Mouse (Mus musculus): ENCODE measurements around the gene Tesk1. TPM values are rescaled to one million over a fixed set of nuclear protein-coding genes. Genes with fewer than 3 reads are reported as not detected.

Tesk1 gene
- total and polyA plus RNA-seq, 3 experiments: 1.9 to 6.0 (median 4.5) TPM

GRCm38 (mm10) chr4:43395147-43395546, 46.6 kb upstream of the Tesk1 start:
- TF ChIP-seq ZNF384 (IDR thresholded peaks at IDR 0.05; ENCODE audit: low read depth, low read length) (no peak), MAFK (IDR thresholded peaks at IDR 0.05; ENCODE audit: insufficient replicate concordance, low read length) (no peak)
- Histone ChIP-seq H3K4me3 (replicated peaks in 1 of 3; ENCODE audit: low read depth in 2 of 3, low read length in 2 of 3, poor library complexity in 1 of 3) (no peak overlapping the region), H3K27ac (ENCODE audit: insufficient read depth, low read depth) (no peak overlapping the region), H3K9me3 (replicated peaks; ENCODE audit: low read length) (no peaks in the 10 kb centered on the region), H3K4me1 (ENCODE audit: control insufficient read depth in 1 of 2, insufficient read depth in 2 of 2) (peaks cover under 1 to 4% of the 10 kb centered on the region in 2 experiments; a peak in 1 of 4 replicates), H3K36me3 (replicated peaks in 1 of 2; ENCODE audit: control insufficient read depth in 1 of 2, insufficient read depth in 1 of 2, low read length in 1 of 2) (no peaks in the 10 kb centered on the region), H3K4me2 (ENCODE audit: insufficient read depth, low read depth, poor library complexity, severe bottlenecking) (no peak overlapping the region), H3K79me2 (replicated peaks; ENCODE audit: control insufficient read depth, extremely low read depth, insufficient read depth, poor library complexity, severe bottlenecking) (no peaks in the 10 kb centered on the region), H3K27me3 (replicated peaks) (peaks cover 20% of the 10 kb centered on the region), H3K9ac (ENCODE audit: insufficient read depth, low read depth) (no peak overlapping the region)
- dilution Hi-C loops (cut with MboI; ENCODE audit: extremely low pct_ligation_motif_present, extremely low pct_unique_long_range_greater_than_20kb, low sequenced_read_pairs) (no loop called here), in situ Hi-C loops (cut with MboI; ENCODE audit: low pct_ligation_motif_present, low pct_unique_long_range_greater_than_20kb, low sequenced_read_pairs) (no loop called here)
- no peak for DNase-seq (ENCODE audit: extremely low read depth)

DNA sequence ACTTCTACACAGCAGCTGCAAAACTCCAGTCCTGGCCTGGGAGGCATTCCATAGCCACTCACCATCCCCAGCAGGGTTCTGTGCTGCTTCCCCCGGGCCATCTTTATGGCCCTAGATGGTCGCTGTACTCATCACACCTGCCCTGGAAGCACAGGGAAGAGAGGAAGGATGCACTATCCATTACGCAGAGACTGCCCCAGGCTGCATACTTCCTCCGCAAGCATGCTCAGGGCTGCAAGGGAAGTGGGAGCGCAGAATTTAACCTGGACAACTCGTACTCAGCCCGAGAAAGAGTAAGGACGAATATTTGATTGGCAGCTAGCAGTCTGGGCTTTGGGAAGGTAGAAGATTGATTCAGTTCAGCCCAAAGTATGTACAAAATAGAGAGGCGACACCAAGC, 45.9 kb upstream of the Tesk1 start:
- H3K4me1 ChIP-seq (ENCODE audit: control insufficient read depth in 1 of 2, insufficient read depth in 2 of 2): peaks cover 0 to 4% of the 10 kb centered on the region in 2 experiments; a peak in 1 of 4 replicates
- no peaks in the 10 kb centered on the region for H3K9me3 ChIP-seq (replicated peaks; ENCODE audit: low read length)
- no peak overlapping the region for H3K27ac ChIP-seq (ENCODE audit: insufficient read depth, low read depth)
- dilution Hi-C loops (cut with MboI; ENCODE audit: extremely low pct_ligation_motif_present, extremely low pct_unique_long_range_greater_than_20kb, low sequenced_read_pairs) (no loop called here), in situ Hi-C loops (cut with MboI; ENCODE audit: low pct_ligation_motif_present, low pct_unique_long_range_greater_than_20kb, low sequenced_read_pairs) (no loop called here)
- TF ChIP-seq PAX5 (IDR thresholded peaks at IDR 0.05; ENCODE audit: low read length) (no peak), USF2 (conservative IDR thresholded peaks at IDR 0.05; ENCODE audit: low read depth, low read length) (no peak), ETS1 (conservative IDR thresholded peaks at IDR 0.05; ENCODE audit: low read depth, low read length) (no peak), CHD1 (IDR thresholded peaks at IDR 0.05; ENCODE audit: low read depth, low read length) (no peak), GABPA (IDR thresholded peaks at IDR 0.05; ENCODE audit: insufficient replicate concordance, low read depth, low read length) (no peak), CHD2 (IDR thresholded peaks at IDR 0.05; ENCODE audit: low read length) (no peak), SIN3A (IDR thresholded peaks at IDR 0.05; ENCODE audit: low read length) (no peak), HCFC1 (IDR thresholded peaks at IDR 0.05; ENCODE audit: low read depth, low read length) (no peak), MAX (IDR thresholded peaks at IDR 0.05; ENCODE audit: low read length) (no peak), MAZ (IDR thresholded peaks at IDR 0.05; ENCODE audit: low read depth, low read length) (no peak), ZMIZ1 (IDR thresholded peaks at IDR 0.05; ENCODE audit: low read depth, low read length) (no peak), ZNF384 (IDR thresholded peaks at IDR 0.05; ENCODE audit: low read depth, low read length) (no peak), RCOR1 (conservative IDR thresholded peaks at IDR 0.05; ENCODE audit: low read depth, low read length) (no peak), ZC3H11A (IDR thresholded peaks at IDR 0.05; ENCODE audit: low read depth, low read length) (no peak), NELFE (IDR thresholded peaks at IDR 0.05; ENCODE audit: low read depth, low read length) (no peak)
- no peak overlapping the region for H3K4me2 ChIP-seq (ENCODE audit: insufficient read depth, low read depth, poor library complexity, severe bottlenecking)
- no peaks in the 10 kb centered on the region for H3K36me3 ChIP-seq (replicated peaks in 1 of 2; ENCODE audit: control insufficient read depth in 1 of 2, insufficient read depth in 1 of 2, low read length in 1 of 2)
- H3K4me3 ChIP-seq (replicated peaks in 1 of 3; ENCODE audit: low read depth in 2 of 3, low read length in 2 of 3, poor library complexity in 1 of 3): no peak overlapping the region
- peaks cover 21% of the 10 kb centered on the region for H3K27me3 ChIP-seq (replicated peaks)
- H3K9ac ChIP-seq (ENCODE audit: insufficient read depth, low read depth): no peak overlapping the region
- DNase-seq (ENCODE audit: extremely low read depth): no peak
- no peaks in the 10 kb centered on the region for H3K79me2 ChIP-seq (replicated peaks; ENCODE audit: control insufficient read depth, extremely low read depth, insufficient read depth, poor library complexity, severe bottlenecking)
